Mouse (Mus musculus): ENCODE results near the gene Praf2. TPM values are rescaled to one million over a fixed set of nuclear protein-coding genes. Genes with fewer than 3 reads are reported as not detected.

Gene Praf2
- total RNA-seq, 2 experiments from 2014 or later, result 8.5 to 12.5 TPM

- no peak for DNase-seq
These were observed 50.4 kb downstream of the Praf2 start for GRCm38 (mm10) chrX:7778450-7779244.

- DNase-seq, result no peak
These were observed 51.1 kb downstream of the Praf2 start for GRCm38 (mm10) chrX:7779294-7779693.

Other genes with a start within 250 kb of the Praf2 start
- under 1 TPM in 1 of 2 experiments, not detected in 1; 0.32 TPM for gene Foxp3, start 154.8 kb upstream of the Praf2 start, total RNA-seq (2021)
- gene Ppp1r3f, start 154.2 kb upstream of the Praf2 start, total RNA-seq (2021), result 1 to 10 TPM; 1.3 to 1.8 TPM
- gene Ccdc22, start 122.9 kb upstream of the Praf2 start, total RNA-seq (2021), result 10 to 100 TPM; 11.1 to 11.2 TPM
- not detected for gene Cacna1f, start 121.4 kb upstream of the Praf2 start, total RNA-seq (2021)
- gene Syp, start 90.0 kb upstream of the Praf2 start, total RNA-seq (2021), result 1 to 10 TPM; 2.4 TPM
- gene Prickle3, start 71.2 kb upstream of the Praf2 start, total RNA-seq (2021), result 10 to 100 TPM in 1 of 2 experiments, 1 to 10 TPM in 1; 8.7 to 11.1 TPM
- gene Plp2, start 57.0 kb upstream of the Praf2 start, total RNA-seq (2021), result 10 to 100 TPM; 54.2 to 55.4 TPM
- gene Magix, start 47.2 kb upstream of the Praf2 start, total RNA-seq (2021), result 1 to 10 TPM; 2.8 to 3.3 TPM
- gene Gpkow, start 31.3 kb upstream of the Praf2 start, total RNA-seq (2021), result 10 to 100 TPM; 19.6 to 19.8 TPM
- gene Wdr45, start 14.1 kb upstream of the Praf2 start, total RNA-seq (2021), result 10 to 100 TPM; 19.6 to 24.3 TPM
- gene Gm45208, start 6.2 kb upstream of the Praf2 start, total RNA-seq (2021), result not detected
- 1 to 10 TPM; 1.0 to 1.5 TPM for gene Ccdc120, start 22.5 kb downstream of the Praf2 start, total RNA-seq (2021)
- 10 to 100 TPM; 10.5 to 16.7 TPM for gene Tfe3, start 34.1 kb downstream of the Praf2 start, total RNA-seq (2021)
- gene Gripap1, start 61.3 kb downstream of the Praf2 start, total RNA-seq (2021), result 10 to 100 TPM; 15.3 to 22.7 TPM
- gene Kcnd1, start 93.8 kb downstream of the Praf2 start, total RNA-seq (2021), result 1 to 10 TPM; 1.2 to 1.3 TPM
- gene Otud5, start 112.9 kb downstream of the Praf2 start, total RNA-seq (2021), result 10 to 100 TPM; 21.3 to 27.8 TPM
- 1 to 10 TPM; 1.1 to 2.4 TPM for gene Pim2, start 149.8 kb downstream of the Praf2 start, total RNA-seq (2021)
- gene Slc35a2, start 155.6 kb downstream of the Praf2 start, total RNA-seq (2021), result 10 to 100 TPM in 1 of 2 experiments, 1 to 10 TPM in 1; 10.0 to 14.8 TPM
- gene Pqbp1, start 170.8 kb downstream of the Praf2 start, total RNA-seq (2021), result 10 to 100 TPM; 32.2 to 38.5 TPM
- 10 to 100 TPM; 48.2 to 51.1 TPM for gene Timm17b, start 170.9 kb downstream of the Praf2 start, total RNA-seq (2021)
- not detected for gene Gm10491, start 179.4 kb downstream of the Praf2 start, total RNA-seq (2021)
- gene Gm10490, start 181.1 kb downstream of the Praf2 start, total RNA-seq (2021), result not detected
- under 1 TPM; 0.16 to 0.52 TPM for gene Pcsk1n, start 191.4 kb downstream of the Praf2 start, total RNA-seq (2021)
- not detected for gene Eras, start 200.2 kb downstream of the Praf2 start, total RNA-seq (2021)
- 1 to 10 TPM; 6.4 to 8.0 TPM for gene Hdac6, start 219.4 kb downstream of the Praf2 start, total RNA-seq (2021)
- gene Gata1, start 249.6 kb downstream of the Praf2 start, total RNA-seq (2021), result under 1 TPM; 0.12 to 0.41 TPM